Mouse (Mus musculus) embryonic facial prominence, embryonic 14.5 days (tissue): Measurements from ENCODE around the gene Maml3. TPM values are rescaled to one million over a fixed set of nuclear protein-coding genes. Genes with fewer than 3 reads are reported as not detected.

Source experiments
- ATAC-seq: fragments of 200-750 bp; cut with Nextera tagmentation; 2 replicates; pipeline ENCODE4 v1.8.0; 2017; ENCODE audit warnings: low read depth, moderate number of reproducible peaks, moderate TSS enrichment
- DNase-seq: peaks from one replicate; pipeline ENCODE4 v3.0.0-alpha.2; 2015; ENCODE audit warnings: low spot score
- H3K27ac ChIP-seq: fragments of 300-500 bp; sonication (generic); replicated peaks from 2 replicates; pipeline ENCODE4 v1.5.1; 2014; ENCODE audit warnings: low read depth, mild to moderate bottlenecking, low read length, moderate library complexity
- H3K27me3 ChIP-seq: fragments of 300-500 bp; sonication (generic); replicated peaks from 2 replicates; pipeline ENCODE4 v1.6.1; 2014; ENCODE audit warnings: low read length; ENCODE audit not compliant: control insufficient read depth, insufficient read depth
- H3K36me3 ChIP-seq: fragments of 300-500 bp; sonication (generic); 2 replicates; pipeline ENCODE4 v1.6.1; 2014; ENCODE audit warnings: low read length, mixed read lengths; ENCODE audit not compliant: control insufficient read depth, insufficient read depth
- H3K4me1 ChIP-seq: fragments of 300-500 bp; sonication (generic); 2 replicates; pipeline ENCODE4 v1.6.1; 2014; ENCODE audit warnings: antibody characterized with exemption, low read length; ENCODE audit not compliant: control insufficient read depth, insufficient read depth
- H3K4me2 ChIP-seq: fragments of 300-500 bp; sonication (generic); 2 replicates; pipeline ENCODE4 v1.6.1; 2014; ENCODE audit warnings: low read depth, mild to moderate bottlenecking, low read length, moderate library complexity, mixed read lengths
- H3K4me3 ChIP-seq: fragments of 300-500 bp; sonication (generic); 2 replicates; pipeline ENCODE4 v1.5.1; 2014; ENCODE audit warnings: low read depth, mild to moderate bottlenecking, low read length
- H3K9ac ChIP-seq: fragments of 300-500 bp; sonication (generic); 2 replicates; pipeline ENCODE4 v1.6.1; 2014; ENCODE audit warnings: low read depth, mild to moderate bottlenecking, low read length, moderate library complexity, mixed read lengths
- H3K9me3 ChIP-seq: fragments of 300-500 bp; sonication (generic); 2 replicates; pipeline ENCODE4 v1.6.1; 2016; ENCODE audit warnings: low read length; ENCODE audit not compliant: control insufficient read depth
- WGBS: fragments of 180-500 bp; shearing (Covaris S2); extraction: QIAGEN DNeasy Blood & Tissue Kit; methylation state at CpG from one replicate; pipeline ENCODE4 v1.1.7; 2014; 5-methylcytosine and 5-hydroxymethylcytosine counted together
- polyA plus RNA-seq: library from polyadenylated mRNA; unstranded; fragments of >200 nt; fragmentation: Nextera tagmentation; extraction: Ambion mirVana; gene quantifications from 2 replicates; pipeline ENCODE4 v1.2.1, GENCODE M21; 2014

The Maml3 gene
- polyA plus RNA-seq, 1 experiment from 2014 or later = 4.8 TPM

DNA sequence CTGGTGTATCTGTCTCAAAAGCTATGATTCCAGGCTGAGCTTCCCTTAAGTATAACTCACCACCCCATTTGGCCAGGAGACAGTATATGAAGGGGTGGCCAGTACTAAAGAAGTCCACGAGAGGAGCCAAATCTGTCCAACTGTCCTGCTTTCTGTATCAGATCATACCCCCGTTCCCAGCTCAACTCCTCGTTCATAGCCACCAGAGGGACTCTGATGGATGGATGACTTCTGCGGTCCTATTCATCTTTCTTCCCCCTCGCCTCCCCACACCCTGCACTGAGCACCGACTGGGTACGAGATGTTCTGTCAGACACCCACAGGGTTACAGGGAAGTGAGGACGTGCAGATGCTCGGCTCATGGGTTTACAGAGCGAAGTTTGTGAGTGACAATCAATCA, 74.8 kb downstream of the Maml3 start:
- ATAC-seq = no peak
- H3K27ac ChIP-seq = no peak overlapping the region
- no peaks in the 10 kb centered on the region for H3K27me3 ChIP-seq
- H3K4me2 ChIP-seq = peak overlapping the region; percentile 35; the same call in 1 of the 2 replicates
- no peaks in the 10 kb centered on the region for H3K36me3 ChIP-seq
- 65% methylated on average over 10 of the region's 10 CpGs for WGBS
- no peak for DNase-seq
- H3K4me3 ChIP-seq = 0 out of 2 replicates have a peak overlapping the region, but pooled peaks have one; percentile 3
- H3K9me3 ChIP-seq = no peaks in the 10 kb centered on the region
- H3K9ac ChIP-seq = no peak overlapping the region
- H3K4me1 ChIP-seq = peaks cover 10% of the 10 kb centered on the region

DNA sequence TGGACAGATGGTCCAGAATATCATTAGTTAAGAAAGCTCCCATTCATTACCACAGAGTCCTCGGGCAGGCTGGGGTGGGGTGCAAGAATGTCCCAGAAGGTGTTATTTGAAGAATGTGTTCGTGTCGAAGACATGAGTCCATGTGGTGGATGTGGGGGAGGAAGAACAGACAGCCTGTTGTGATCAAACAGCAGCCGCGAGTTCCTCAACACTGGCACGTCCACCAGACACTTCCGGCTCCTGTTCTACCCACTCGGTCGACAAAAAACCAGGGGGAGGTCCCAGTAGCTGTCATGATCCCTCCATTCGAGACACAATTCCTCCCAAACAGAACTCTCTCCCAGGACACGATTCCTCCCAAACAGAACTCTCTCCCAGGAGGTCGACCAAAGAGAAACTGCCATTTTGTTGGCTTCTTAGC, 75.2 kb downstream of the Maml3 start:
- ATAC-seq (peak; percentile 42; the same call in 1 of the 2 replicates), DNase-seq (peak; percentile 66)
- no peak overlapping the region for H3K27ac ChIP-seq
- WGBS = 22% methylated on average over 12 of the region's 12 CpGs
- no peaks in the 10 kb centered on the region for H3K27me3 ChIP-seq
- H3K36me3 ChIP-seq = no peaks in the 10 kb centered on the region
- H3K4me3 ChIP-seq = peak overlapping the region; percentile 3; the same call in 1 of the 2 replicates
- no peaks in the 10 kb centered on the region for H3K9me3 ChIP-seq
- peak overlapping the region; percentile 35; the same call in 1 of the 2 replicates for H3K4me2 ChIP-seq
- H3K4me1 ChIP-seq = peaks cover 9% of the 10 kb centered on the region
- no peak overlapping the region for H3K9ac ChIP-seq

DNA sequence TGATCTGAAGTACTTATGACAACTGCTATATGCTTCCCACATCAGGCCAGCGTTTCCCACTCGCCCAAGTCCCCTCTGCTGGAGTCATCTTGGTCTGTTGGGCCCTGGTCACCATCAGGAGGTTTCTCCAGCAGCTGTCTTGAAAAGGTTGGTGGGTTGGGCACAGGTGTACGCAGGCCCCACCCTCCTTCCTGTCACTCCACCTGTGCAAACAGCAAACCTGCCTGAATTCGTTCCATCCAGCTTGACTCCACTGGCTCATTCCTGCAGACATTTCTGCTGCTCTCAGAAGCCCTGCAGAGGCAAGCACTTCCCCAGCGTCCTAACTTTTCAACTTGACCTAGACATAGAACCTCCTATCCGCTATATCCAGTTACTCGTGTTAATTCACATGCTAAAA, 76.9 kb downstream of the Maml3 start:
- Histone ChIP-seq H3K36me3 (no peaks in the 10 kb centered on the region), H3K9me3 (no peaks in the 10 kb centered on the region), H3K4me1 (no peaks in the 10 kb centered on the region), H3K4me3 (no peak overlapping the region), H3K27me3 (no peaks in the 10 kb centered on the region), H3K27ac (no peak overlapping the region), H3K9ac (no peak overlapping the region), H3K4me2 (no peak overlapping the region)
- DNase-seq (no peak), ATAC-seq (0 out of 2 replicates have a peak, but pooled peaks have one; percentile 35)
- WGBS = 53% methylated on average over 7 of the region's 7 CpGs

DNA sequence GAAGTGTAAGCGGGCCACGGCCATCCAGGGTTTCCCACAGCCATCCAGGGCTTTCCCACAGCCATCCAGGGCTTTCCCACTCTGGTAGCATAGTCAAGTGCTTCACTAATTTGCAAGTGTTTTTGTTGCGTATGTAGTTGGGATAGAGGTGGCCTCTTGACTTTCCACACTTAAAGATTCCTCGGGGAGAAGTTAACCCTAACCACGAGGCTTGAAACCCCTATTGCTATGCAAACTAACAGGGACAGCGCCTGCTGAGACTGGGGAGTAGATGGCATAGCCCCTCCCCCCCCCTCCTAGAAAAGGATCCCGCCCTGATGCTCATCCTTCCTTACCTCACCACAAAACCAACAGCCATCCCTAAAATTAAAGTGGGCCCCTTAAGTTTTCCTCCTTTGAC, 82.4 kb downstream of the Maml3 start:
- WGBS = 50% methylated on average over 7 of the region's 7 CpGs
- H3K9me3 ChIP-seq = no peaks in the 10 kb centered on the region
- H3K4me1 ChIP-seq = 0 out of 2 replicates have a peak, but pooled peaks cover 4% of the 10 kb centered on the region
- H3K27me3 ChIP-seq = no peaks in the 10 kb centered on the region
- H3K36me3 ChIP-seq = no peaks in the 10 kb centered on the region
- no peak overlapping the region for H3K9ac ChIP-seq
- H3K4me2 ChIP-seq = no peak overlapping the region
- H3K4me3 ChIP-seq = no peak overlapping the region
- ATAC-seq (no peak), DNase-seq (no peak)
- H3K27ac ChIP-seq = no peak overlapping the region

DNA sequence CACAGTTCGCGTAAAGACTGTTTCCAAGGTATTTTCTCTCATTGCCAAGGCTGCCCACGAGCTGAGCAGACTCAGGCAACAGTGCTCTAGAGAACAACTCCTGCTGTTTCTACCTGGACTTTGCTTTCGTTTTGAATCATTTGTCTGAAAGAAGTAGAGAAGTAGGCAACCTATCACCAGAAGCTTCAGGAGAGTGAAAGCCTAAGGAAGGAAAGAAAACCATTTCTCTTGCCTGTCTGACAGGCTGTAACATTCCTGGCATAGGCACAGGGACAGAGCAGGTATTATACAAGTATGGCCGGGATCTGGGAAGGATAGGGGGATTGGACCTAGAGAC, 86.8 kb downstream of the Maml3 start:
- H3K36me3 ChIP-seq = no peaks in the 10 kb centered on the region
- H3K27ac ChIP-seq = 0 out of 2 replicates have a peak overlapping the region, but pooled peaks have one; percentile 4
- no peaks in the 10 kb centered on the region for H3K27me3 ChIP-seq
- peak overlapping the region; percentile 58 for H3K4me2 ChIP-seq
- DNase-seq (no peak), ATAC-seq (no peak)
- H3K9me3 ChIP-seq = no peaks in the 10 kb centered on the region
- no peak overlapping the region for H3K9ac ChIP-seq
- H3K4me1 ChIP-seq = peaks cover 14% of the 10 kb centered on the region
- WGBS = 54% methylated on average over 5 of the region's 5 CpGs
- peak overlapping the region; percentile 29; the same call in 1 of the 2 replicates for H3K4me3 ChIP-seq

DNA sequence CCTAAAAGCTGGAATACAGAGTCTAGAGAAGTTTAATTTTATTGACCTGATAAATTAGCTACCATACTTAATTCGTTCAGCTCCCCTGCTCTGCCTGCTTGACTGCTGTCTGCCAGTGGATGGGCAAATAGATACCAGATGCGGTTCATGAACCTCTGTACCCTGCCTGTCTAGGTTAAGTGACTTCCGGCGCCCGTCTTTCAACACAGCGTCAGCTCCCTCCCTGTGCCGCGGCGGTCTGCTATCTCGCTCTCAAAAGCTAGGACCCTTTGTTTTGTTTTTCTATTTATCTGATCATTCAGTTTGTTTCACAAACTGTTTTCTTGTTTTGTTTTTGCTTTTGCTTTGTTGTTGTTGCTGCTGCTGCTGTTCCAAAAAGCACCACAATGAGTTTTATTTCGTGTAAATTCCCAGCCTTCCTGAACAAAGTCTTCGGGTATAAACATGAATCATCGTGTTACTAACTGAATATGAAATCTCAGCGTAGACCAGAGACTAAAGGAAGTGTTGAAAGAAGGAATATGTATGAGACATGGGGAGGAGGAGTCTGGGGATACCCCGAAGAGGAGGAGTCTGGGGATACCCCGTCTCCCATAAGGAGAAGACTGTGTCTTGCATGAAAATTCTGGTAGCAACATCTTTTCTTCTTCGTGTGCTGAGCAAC, 87.3 kb downstream of the Maml3 start:
- H3K27me3 ChIP-seq = no peaks in the 10 kb centered on the region
- peak overlapping the region; percentile 37; the same call in 1 of the 2 replicates for H3K9ac ChIP-seq
- H3K4me3 ChIP-seq = peak overlapping the region; percentile 29
- 17% methylated on average over 17 of the region's 17 CpGs for WGBS
- DNase-seq (peak; percentile 58), ATAC-seq (no peak; the same call in 1 of the 2 replicates)
- H3K9me3 ChIP-seq = no peaks in the 10 kb centered on the region
- peaks cover 14% of the 10 kb centered on the region for H3K4me1 ChIP-seq
- peak overlapping the region; percentile 58 for H3K4me2 ChIP-seq
- H3K36me3 ChIP-seq = no peaks in the 10 kb centered on the region
- H3K27ac ChIP-seq = 0 out of 2 replicates have a peak overlapping the region, but pooled peaks have one; percentile 4

DNA sequence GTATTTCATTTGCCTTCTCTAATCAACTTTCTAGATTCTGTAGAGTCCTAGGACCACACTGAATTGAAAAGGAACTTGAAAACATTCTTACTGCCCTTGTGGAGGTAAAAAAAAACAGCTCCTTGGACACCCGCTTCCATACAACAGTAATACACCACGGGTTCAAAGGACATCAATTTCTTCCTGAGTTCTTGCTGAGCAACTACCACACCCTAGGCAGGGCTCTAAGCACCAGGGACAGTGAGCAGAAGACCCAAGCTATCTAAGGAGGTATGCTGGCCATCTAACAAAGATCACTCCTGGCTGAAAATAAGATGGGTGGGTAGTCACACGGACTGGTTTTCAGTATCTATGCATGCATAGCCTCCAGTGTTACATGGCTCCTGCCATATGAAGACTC, 88.7 kb downstream of the Maml3 start:
- WGBS = 92% methylated on average over 3 of the region's 3 CpGs
- Histone ChIP-seq H3K4me1 (peaks cover 14% of the 10 kb centered on the region), H3K36me3 (no peaks in the 10 kb centered on the region), H3K4me3 (no peak overlapping the region), H3K27ac (no peak overlapping the region), H3K9ac (no peak overlapping the region), H3K4me2 (no peak overlapping the region), H3K27me3 (no peaks in the 10 kb centered on the region), H3K9me3 (no peaks in the 10 kb centered on the region)
- no peak for ATAC-seq
- DNase-seq = no peak

DNA sequence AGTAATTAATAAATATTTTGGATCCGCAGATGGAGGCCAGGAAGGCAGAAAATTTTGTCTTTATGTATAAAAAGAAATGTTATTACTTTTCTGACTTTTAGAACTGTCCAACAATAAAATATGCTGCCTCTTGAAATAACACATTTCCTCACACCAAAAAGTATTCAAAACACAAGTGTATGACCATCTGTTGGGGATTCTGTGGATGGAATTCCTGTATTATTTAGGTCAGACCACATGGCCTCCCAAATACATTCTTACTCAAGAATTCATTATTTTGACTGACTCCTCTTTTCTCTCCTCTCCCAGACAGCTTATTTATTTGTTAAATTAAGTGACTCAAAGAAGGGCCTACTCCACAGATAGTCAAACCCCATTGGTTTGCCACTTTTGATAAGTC, 89.3 kb downstream of the Maml3 start:
- H3K4me1 ChIP-seq = peaks cover 14% of the 10 kb centered on the region
- H3K36me3 ChIP-seq = no peaks in the 10 kb centered on the region
- DNase-seq (no peak), ATAC-seq (no peak)
- H3K27ac ChIP-seq = no peak overlapping the region
- H3K9ac ChIP-seq = no peak overlapping the region
- 95% methylated on average over 1 of the region's 1 CpGs for WGBS
- H3K4me3 ChIP-seq = no peak overlapping the region
- H3K9me3 ChIP-seq = no peaks in the 10 kb centered on the region
- H3K27me3 ChIP-seq = no peaks in the 10 kb centered on the region
- H3K4me2 ChIP-seq = no peak overlapping the region
